Mouse (Mus musculus) testis, adult 2 months (tissue): ENCODE data around the gene Sgsm2. TPM values are rescaled to one million over a fixed set of nuclear protein-coding genes. Genes with fewer than 3 reads are reported as not detected.

Experiments
- H3K27ac ChIP-seq: fragments of 200-500 bp; 2 replicates; pipeline ENCODE4 v1.5.1; 2012; ENCODE audit warnings: low read depth, low read length; ENCODE audit not compliant: control insufficient read depth, insufficient read depth
- H3K27me3 ChIP-seq: fragments of 200-500 bp; 2 replicates; pipeline ENCODE4 v1.6.1; 2012; ENCODE audit warnings: mild to moderate bottlenecking, low read length, moderate library complexity; ENCODE audit not compliant: control insufficient read depth, insufficient read depth
- H3K36me3 ChIP-seq: fragments of 200-500 bp; 2 replicates; pipeline ENCODE4 v1.6.1; 2012; ENCODE audit warnings: mild to moderate bottlenecking, low read length; ENCODE audit not compliant: control insufficient read depth, insufficient read depth
- H3K4me1 ChIP-seq: fragments of 200-500 bp; 2 replicates; pipeline ENCODE4 v1.6.1; 2012; ENCODE audit warnings: low read length; ENCODE audit not compliant: control insufficient read depth, insufficient read depth
- H3K4me3 ChIP-seq: fragments of 200-500 bp; 2 replicates; pipeline ENCODE4 v1.5.1; 2012; ENCODE audit warnings: low read depth, mild to moderate bottlenecking, low read length, moderate library complexity, mixed read lengths; ENCODE audit not compliant: control insufficient read depth
- CTCF ChIP-seq: fragments of 200-500 bp; IDR thresholded peaks from 2 replicates; pipeline ENCODE4 v1.5.1; 2012; ENCODE audit warnings: low read depth, mild to moderate bottlenecking, inconsistent platforms, low read length, moderate library complexity; ENCODE audit not compliant: control insufficient read depth, insufficient read depth, insufficient replicate concordance
- POLR2A ChIP-seq: fragments of 200-500 bp; IDR thresholded peaks from 2 replicates; pipeline ENCODE4 v1.6.1; 2012; ENCODE audit warnings: low read depth, mild to moderate bottlenecking, inconsistent platforms, low read length, moderate library complexity; ENCODE audit not compliant: control insufficient read depth
- polyA plus RNA-seq: library from polyadenylated mRNA; depleted of rRNA; stranded (reverse); fragments of >200 nt; gene quantifications from 2 replicates; pipeline ENCODE4 v1.2.3, GENCODE M21; 2012

Gene Sgsm2
- polyA plus RNA-seq, 1 experiment = 27.9 TPM

GRCm38 (mm10) chr11:74901555-74901954 is 4.7 kb upstream of the Sgsm2 start:
- H3K27ac ChIP-seq = no peak overlapping the region
- TF ChIP-seq CTCF = no peak
- no peak for TF ChIP-seq POLR2A
- H3K27me3 ChIP-seq = no peaks in the 10 kb centered on the region
- H3K4me3 ChIP-seq = no peak overlapping the region
- H3K4me1 ChIP-seq = peaks cover 2% of the 10 kb centered on the region; the same call in 1 of the 2 replicates
- H3K36me3 ChIP-seq = no peaks in the 10 kb centered on the region; the same call in 1 of the 2 replicates

- TF ChIP-seq CTCF (no peak), POLR2A (no peak)
- H3K27me3 ChIP-seq = no peaks in the 10 kb centered on the region
- H3K27ac ChIP-seq = peak overlapping the region; percentile 90; the same call in 1 of the 2 replicates
These were observed 1.6 kb upstream of the Sgsm2 start for GRCm38 (mm10) chr11:74898517-74898827.

GRCm38 (mm10) chr11:74897678-74898516 is 1.0 kb upstream of the Sgsm2 start, which contains the start of gene Tsr1:
TSS of gene Tsr1 (plus strand) at chr11:74898071.
- H3K27ac ChIP-seq = peak within 1 kb of the TSS; percentile 90
- H3K4me3 ChIP-seq = peak within 1 kb of the TSS; percentile 87
- H3K4me1 ChIP-seq = peaks cover 6% of the 10 kb centered on the region
- TF ChIP-seq POLR2A (peak; percentile 71), CTCF (no peak)
- H3K27me3 ChIP-seq = no peaks in the 10 kb centered on the region
- no peaks in the 10 kb centered on the region for H3K36me3 ChIP-seq

More at GRCm38 (mm10) chr11:74898517-74898827, 1.6 kb upstream of the Sgsm2 start:
- peak overlapping the region; percentile 87 for H3K4me3 ChIP-seq
- peaks cover 6% of the 10 kb centered on the region for H3K4me1 ChIP-seq
- no peaks in the 10 kb centered on the region for H3K36me3 ChIP-seq

GRCm38 (mm10) chr11:74895980-74896900 is 620 bp downstream of the Sgsm2 start:
- Histone ChIP-seq H3K27ac (peak overlapping the region; percentile 69), H3K36me3 (no peaks in the 10 kb centered on the region), H3K4me1 (peaks cover 6% of the 10 kb centered on the region), H3K27me3 (no peaks in the 10 kb centered on the region), H3K4me3 (peak overlapping the region; percentile 87)
- TF ChIP-seq CTCF (no peak), POLR2A (no peak)

- TF ChIP-seq CTCF (no peak), POLR2A (no peak)
- peaks cover 6% of the 10 kb centered on the region for H3K4me1 ChIP-seq
- H3K27ac ChIP-seq = no peak overlapping the region
These were observed 2.2 kb downstream of the Sgsm2 start for GRCm38 (mm10) chr11:74894619-74895018.

GRCm38 (mm10) chr11:74883098-74883497 is 13.8 kb downstream of the Sgsm2 start:
- H3K4me1 ChIP-seq = no peaks in the 10 kb centered on the region
- TF ChIP-seq POLR2A (no peak), CTCF (no peak)
- H3K27ac ChIP-seq = no peak overlapping the region
- H3K36me3 ChIP-seq = no peaks in the 10 kb centered on the region
- no peak overlapping the region for H3K4me3 ChIP-seq
- no peaks in the 10 kb centered on the region for H3K27me3 ChIP-seq

More at GRCm38 (mm10) chr11:74894619-74895018, 2.2 kb downstream of the Sgsm2 start:
- Histone ChIP-seq H3K27me3 (no peaks in the 10 kb centered on the region), H3K4me3 (no peak overlapping the region), H3K36me3 (no peaks in the 10 kb centered on the region)

GRCm38 (mm10) chr11:74881979-74882378 is 14.9 kb downstream of the Sgsm2 start:
- H3K36me3 ChIP-seq = no peaks in the 10 kb centered on the region
- no peak overlapping the region for H3K27ac ChIP-seq
- no peaks in the 10 kb centered on the region for H3K27me3 ChIP-seq
- peaks cover under 1% of the 10 kb centered on the region for H3K4me1 ChIP-seq
- no peak for TF ChIP-seq POLR2A
- no peak for TF ChIP-seq CTCF
- H3K4me3 ChIP-seq = no peak overlapping the region

GRCm38 (mm10) chr11:74880999-74881398 is 15.9 kb downstream of the Sgsm2 start:
- TF ChIP-seq POLR2A (no peak), CTCF (no peak)
- H3K27ac ChIP-seq = no peak overlapping the region
- H3K4me3 ChIP-seq = no peak overlapping the region
- H3K27me3 ChIP-seq = no peaks in the 10 kb centered on the region
- peaks cover 4% of the 10 kb centered on the region for H3K4me1 ChIP-seq
- H3K36me3 ChIP-seq = no peaks in the 10 kb centered on the region
